Mouse (Mus musculus): ENCODE measurements around the gene Erbin. TPM values are rescaled to one million over a fixed set of nuclear protein-coding genes. Genes with fewer than 3 reads are reported as not detected.

Gene Erbin
- total RNA-seq, 4 experiments from 2014 or later, result 50.6 to 79.0 (median 65.7) TPM

- no peak for DNase-seq (ENCODE audit: low spot score in 2 of 2)
Observed at GRCm38 (mm10) chr13:103912351-103912750, 8.0 kb downstream of the Erbin start.

GRCm38 (mm10) chr13:103910598-103910997 is 9.7 kb downstream of the Erbin start:
- no peak for DNase-seq (ENCODE audit: low spot score in 2 of 2)

- no peak for DNase-seq (ENCODE audit: low spot score in 2 of 2)
Observed at GRCm38 (mm10) chr13:103909894-103910293, 10.4 kb downstream of the Erbin start.

- no peak for DNase-seq (ENCODE audit: low spot score in 2 of 2)
Observed at GRCm38 (mm10) chr13:103900015-103900414, 20.3 kb downstream of the Erbin start.

GRCm38 (mm10) chr13:103897606-103898005 is 22.7 kb downstream of the Erbin start:
- DNase-seq (ENCODE audit: low spot score in 2 of 2), result no peak

- no peak for DNase-seq (ENCODE audit: low spot score in 2 of 2)
Observed at GRCm38 (mm10) chr13:103893065-103893464, 27.2 kb downstream of the Erbin start.

- DNase-seq (ENCODE audit: low spot score in 2 of 2), result no peak
Observed at GRCm38 (mm10) chr13:103890038-103890437, 30.3 kb downstream of the Erbin start.

- DNase-seq (ENCODE audit: low spot score in 2 of 2), result no peak
Observed at GRCm38 (mm10) chr13:103886503-103886902, 33.8 kb downstream of the Erbin start.

- no peak for DNase-seq (ENCODE audit: low spot score in 2 of 2)
Observed at GRCm38 (mm10) chr13:103881200-103881599, 39.1 kb downstream of the Erbin start.

- DNase-seq (ENCODE audit: low spot score in 2 of 2), result no peak
Observed at GRCm38 (mm10) chr13:103876743-103877142, 43.6 kb downstream of the Erbin start.

GRCm38 (mm10) chr13:103875823-103876514 is 44.3 kb downstream of the Erbin start:
- no peak for DNase-seq (ENCODE audit: low spot score in 2 of 2)

GRCm38 (mm10) chr13:103870786-103871185 is 49.5 kb downstream of the Erbin start:
- no peak for DNase-seq (ENCODE audit: low spot score in 2 of 2)

GRCm38 (mm10) chr13:103870117-103870516 is 50.2 kb downstream of the Erbin start:
- DNase-seq (ENCODE audit: low spot score in 2 of 2), result no peak

- DNase-seq (ENCODE audit: low spot score in 2 of 2), result no peak
Observed at GRCm38 (mm10) chr13:103868875-103869274, 51.4 kb downstream of the Erbin start.

- no peak for DNase-seq (ENCODE audit: low spot score in 2 of 2)
Observed at GRCm38 (mm10) chr13:103862041-103862440, 58.3 kb downstream of the Erbin start.

GRCm38 (mm10) chr13:103859041-103859440 is 61.3 kb downstream of the Erbin start:
- DNase-seq (ENCODE audit: low spot score in 2 of 2), result no peak

- no peak for DNase-seq (ENCODE audit: low spot score in 2 of 2)
Observed at GRCm38 (mm10) chr13:103847614-103848013, 72.7 kb downstream of the Erbin start.

- no peak for DNase-seq (ENCODE audit: low spot score in 2 of 2)
Observed at GRCm38 (mm10) chr13:103841287-103842201, 78.8 kb downstream of the Erbin start.

GRCm38 (mm10) chr13:103838619-103839018 is 81.7 kb downstream of the Erbin start:
- DNase-seq (ENCODE audit: low spot score in 2 of 2), result no peak

- no peak for DNase-seq (ENCODE audit: low spot score in 2 of 2)
Observed at GRCm38 (mm10) chr13:103829623-103830135, 90.6 kb downstream of the Erbin start.

- DNase-seq (ENCODE audit: low spot score in 2 of 2), result no peak
Observed at GRCm38 (mm10) chr13:103822270-103822669, 98.0 kb downstream of the Erbin start.

GRCm38 (mm10) chr13:103819377-103819776 is 100.9 kb downstream of the Erbin start:
- DNase-seq (ENCODE audit: low spot score in 2 of 2), result no peak

All from layer of hippocampus, adult 8-10 months (tissue).